Mouse (Mus musculus) liver, embryonic 14.5 days (tissue): ENCODE measurements around the gene Zfp605.

Experiments
- CTCF ChIP-seq: IDR thresholded peaks from 2 replicates; pipeline ENCODE4 v1.5.1; 2016; ENCODE audit warnings: antibody characterized with exemption, low read depth, control low read depth
- EP300 ChIP-seq: IDR thresholded peaks from 2 replicates; pipeline ENCODE4 v1.6.1; 2016; ENCODE audit warnings: antibody characterized with exemption, low read depth

GRCm38 (mm10) chr5:110177021-110177420 is 67.1 kb downstream of the Zfp605 start:
- TF ChIP-seq CTCF = no peak
- no peak for TF ChIP-seq EP300
